Mouse (Mus musculus) ES-Bruce4 (cell line): ENCODE data around the gene 4930404H24Rik.

Experiments
- CTCF ChIP-seq: IDR thresholded peaks from one replicate; pipeline ENCODE4 v1.8.1; 2011; ENCODE audit warnings: low read depth, low read length
- EP300 ChIP-seq: IDR thresholded peaks from 2 replicates; pipeline ENCODE4 v1.6.1; 2011; ENCODE audit warnings: low read depth, low read length; ENCODE audit not compliant: insufficient read depth
- POLR2A ChIP-seq: IDR thresholded peaks from one replicate; pipeline ENCODE4 v1.8.1; 2011; ENCODE audit warnings: low read length; ENCODE audit not compliant: insufficient read depth

GRCm38 (mm10) chr2:153533981-153534380 lies 41.4 kb downstream of the 4930404H24Rik start:
- no peak for TF ChIP-seq POLR2A
- no peak for TF ChIP-seq CTCF
- no peak for TF ChIP-seq EP300
